Mouse (Mus musculus) spleen, adult 2 months (tissue): ENCODE results near the gene Krtap9-1.
"Not testable (repeated sequence)": the region's sequence is repeated elsewhere in the genome, so short reads cannot be mapped to it uniquely, and the experiment has no call there.

Source experiments
- CTCF ChIP-seq: fragments of 200-500 bp; IDR thresholded peaks from 2 replicates; pipeline ENCODE4 v1.5.1; 2011; ENCODE audit warnings: mild to moderate bottlenecking, inconsistent platforms; ENCODE audit not compliant: insufficient read depth, insufficient read length, insufficient replicate concordance; ENCODE audit errors: extremely low read depth
- POLR2A ChIP-seq: fragments of 200-500 bp; IDR thresholded peaks from 2 replicates; pipeline ENCODE4 v1.6.1; 2011; ENCODE audit warnings: low read depth, low read length, inconsistent platforms

DNA sequence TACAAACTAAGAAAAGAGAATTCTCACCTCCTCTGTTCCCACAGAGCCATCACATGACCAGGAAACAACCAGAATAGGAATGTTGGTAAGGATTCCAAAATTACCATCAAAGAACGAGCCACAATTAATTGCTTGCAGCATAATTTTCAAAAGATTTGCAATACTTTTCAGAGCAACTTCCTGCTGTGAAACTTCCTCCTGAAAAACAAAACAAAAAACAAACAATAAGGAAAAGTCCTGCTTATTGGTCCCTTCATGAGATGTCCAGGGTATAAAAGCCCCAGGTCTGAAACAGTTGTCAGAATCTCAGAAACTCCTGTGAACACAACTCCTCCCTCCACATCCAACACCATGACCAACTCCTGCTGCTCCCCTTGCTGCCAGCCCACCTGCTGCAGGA lies at the start of gene Krtap9-1:
- TF ChIP-seq POLR2A, CTCF: not testable (repeated sequence)
